Mouse (Mus musculus) effector memory CD4-positive, alpha-beta T cell, adult 7 months (primary cell): Measurements from ENCODE around the gene Osr1. TPM values are rescaled to one million over a fixed set of nuclear protein-coding genes. Genes with fewer than 3 reads are reported as not detected.

Experiments
- polyA plus RNA-seq: library from polyadenylated mRNA; unstranded; fragments of 100-300 nt; shearing (Covaris generic); gene quantifications from one replicate; pipeline ENCODE4 v1.2.1, GENCODE M21; 2017

The Osr1 gene
- not detected for polyA plus RNA-seq

GRCm38 (mm10) chr12:9569971-9570370, at the start of gene Osr1:
Osr1 (plus strand) TSS chr12:9570116.

